Mouse (Mus musculus) granulocyte monocyte progenitor cell, adult 5-6 weeks (primary cell): ENCODE measurements around the gene Mettl7b. TPM values are rescaled to one million over a fixed set of nuclear protein-coding genes. Genes with fewer than 3 reads are reported as not detected.

ENCODE experiments used
- ATAC-seq: replicated peaks from 2 replicates; pipeline ENCODE4 v1.8.0; 2016; ENCODE audit warnings: mild to moderate bottlenecking, moderate TSS enrichment, inconsistent platforms; ENCODE audit not compliant: poor library complexity, severe bottlenecking
- total RNA-seq, 2 experiments: library from RNA; stranded (forward) in 1 of 2; stranded (reverse) in 1 of 2; fragments of 200-712, 200-1000 nt in 1 of 2; fragments of >200 nt in 1 of 2; fragmentation: Nextera tagmentation in 1 of 2; gene quantifications; 2 replicates each; pipeline ENCODE4 v1.2.3; 2014 to 2017

Mettl7b gene
- total RNA-seq, 2 experiments from 2014 or later, result not detected

DNA sequence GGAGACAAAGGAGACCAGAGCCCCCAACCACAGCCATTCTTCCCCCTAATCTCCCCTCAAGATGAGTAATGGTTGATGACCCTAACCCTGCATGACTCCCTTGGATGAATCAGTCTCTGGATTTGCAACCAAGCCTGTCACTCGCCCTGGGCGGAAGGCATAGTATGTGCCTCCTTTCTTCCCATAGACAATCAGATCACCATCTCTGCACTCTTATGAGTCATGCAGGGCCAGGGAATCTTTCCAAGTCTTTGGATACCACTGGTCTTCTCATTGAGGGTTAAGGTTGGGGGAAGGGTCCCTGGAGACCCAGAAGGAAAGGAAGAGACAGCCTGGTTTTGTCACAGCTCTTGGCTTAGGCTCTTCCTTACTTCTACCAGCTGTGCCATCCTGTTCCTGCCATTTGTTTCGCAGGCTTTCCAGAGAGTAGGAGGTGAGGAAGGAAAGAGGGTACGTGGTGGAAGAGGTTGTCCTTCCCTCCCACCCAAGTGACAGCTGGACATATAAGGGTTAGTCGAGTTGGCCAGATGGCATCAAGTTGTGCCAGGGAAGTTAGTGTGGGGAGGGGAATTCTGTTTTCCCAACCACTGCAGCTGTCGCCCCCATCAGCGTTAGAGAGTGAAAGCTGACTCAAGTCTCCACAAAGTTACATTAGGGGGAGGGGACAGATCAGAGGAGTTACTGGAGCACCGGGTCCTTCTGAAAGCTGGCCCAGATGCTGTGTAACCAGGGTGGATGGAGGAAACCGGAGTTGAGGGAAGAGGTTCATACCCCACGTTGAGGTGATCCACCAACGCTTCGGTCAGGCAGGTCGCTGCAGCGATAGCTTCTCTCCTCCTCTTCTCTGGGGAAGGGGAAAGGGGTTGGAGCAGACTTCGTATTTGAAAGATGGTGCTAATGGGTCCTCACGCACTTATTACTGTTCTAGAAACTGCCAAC lies 38.6 kb downstream of the Mettl7b start:
- no peak for ATAC-seq

DNA sequence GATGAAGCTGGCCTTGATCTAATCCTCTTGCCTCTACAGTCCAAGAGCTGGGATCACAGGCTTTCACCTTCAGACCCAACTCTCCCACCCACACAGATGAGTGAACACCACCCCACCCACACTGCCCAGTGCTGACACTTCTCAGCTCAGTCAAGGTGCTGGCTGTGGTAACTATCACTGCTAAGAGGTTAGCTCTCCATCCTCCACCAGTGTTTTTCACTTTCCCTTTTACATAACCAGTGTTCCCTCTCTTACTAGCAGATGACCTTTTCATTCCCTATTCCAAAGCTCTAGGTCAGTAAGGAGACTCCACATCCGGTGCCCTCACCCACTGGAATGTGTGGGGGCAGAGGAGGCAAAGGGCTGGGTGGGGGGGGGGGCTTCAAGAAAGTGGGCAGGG lies 39.5 kb downstream of the Mettl7b start:
- ATAC-seq, result no peak

DNA sequence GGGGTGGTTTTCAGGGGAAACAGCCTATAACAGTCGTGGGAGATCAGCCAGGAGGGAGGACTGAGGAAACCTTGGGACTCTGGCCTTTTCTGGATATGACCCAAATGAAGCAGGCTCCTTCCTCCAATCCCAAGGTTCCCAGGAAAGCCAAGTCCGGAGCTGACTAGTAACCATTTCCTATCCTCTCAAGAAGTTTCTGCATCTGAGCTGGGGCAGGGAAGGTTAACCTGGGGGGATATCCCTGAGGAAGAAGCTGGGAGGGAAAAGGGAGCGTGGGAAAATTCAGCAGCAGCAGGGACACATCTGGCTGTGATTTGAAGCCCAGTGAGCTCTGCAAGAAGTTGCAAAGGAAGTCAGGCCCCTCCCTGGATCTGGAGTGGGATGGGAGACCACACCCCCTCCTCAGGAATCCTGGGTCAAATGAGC lies 40.0 kb downstream of the Mettl7b start:
- ATAC-seq, result no peak

DNA sequence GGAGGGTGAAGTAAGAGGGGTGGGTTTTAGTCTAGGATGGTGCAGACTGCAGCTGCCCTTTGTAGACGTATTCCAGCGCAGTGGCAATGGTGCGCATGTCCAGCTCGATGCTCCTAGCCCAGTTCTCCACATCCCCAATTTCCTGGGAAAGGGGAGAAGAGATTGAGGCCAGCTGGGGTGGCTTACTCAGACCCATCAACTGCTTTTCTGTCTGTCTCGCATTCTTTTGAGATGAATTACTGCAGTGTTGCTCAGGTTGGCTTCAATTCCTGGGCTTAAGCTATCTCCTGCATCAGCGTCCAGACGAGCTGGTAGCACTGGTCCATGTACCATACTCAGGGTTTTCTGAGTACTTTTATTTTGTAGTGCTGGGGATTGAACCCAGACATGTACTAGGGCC lies 40.8 kb downstream of the Mettl7b start:
- no peak for ATAC-seq

DNA sequence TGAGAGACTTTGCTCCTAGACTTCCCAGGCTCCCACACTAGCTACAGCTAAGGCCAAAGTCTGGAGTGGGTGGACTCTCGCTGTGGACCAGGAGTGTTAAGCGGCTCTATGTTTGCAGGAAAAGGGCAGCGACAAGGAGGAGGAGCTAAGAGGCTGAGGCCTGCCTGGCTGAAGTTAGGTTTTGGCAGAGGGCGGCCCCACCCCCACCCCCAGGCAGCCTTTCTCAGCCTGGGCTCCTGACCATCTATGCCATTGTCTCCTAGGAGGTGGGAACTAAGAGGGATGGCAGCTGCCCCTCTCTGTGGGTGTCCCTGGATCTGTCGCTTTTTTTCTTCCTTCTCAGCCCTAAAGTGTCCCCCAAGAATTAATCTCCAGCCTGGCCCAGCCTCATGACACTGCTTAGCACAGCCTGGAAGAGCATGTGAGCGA lies 41.6 kb downstream of the Mettl7b start:
- ATAC-seq, result no peak

DNA sequence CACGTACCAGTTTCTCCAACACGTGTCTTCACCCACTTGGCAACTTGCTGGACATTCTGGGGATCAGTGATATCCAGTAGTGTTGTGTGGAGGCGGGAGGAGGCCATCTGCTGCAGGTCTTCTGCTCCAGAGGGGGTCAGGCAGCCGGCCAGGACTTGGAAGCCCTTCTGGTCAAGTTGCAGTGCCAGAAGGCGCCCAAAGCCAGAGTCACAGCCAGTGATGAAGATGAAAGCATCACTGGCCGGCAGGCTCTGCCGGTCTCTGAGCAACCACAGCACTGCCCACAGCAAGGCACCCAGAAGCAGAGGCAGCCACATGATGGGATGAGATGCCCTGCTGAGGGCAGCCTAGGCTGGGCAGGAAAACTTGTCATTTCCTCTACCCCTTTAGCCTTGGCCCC lies 42.5 kb downstream of the Mettl7b start:
- ATAC-seq, result no peak

- no peak for ATAC-seq
Observed at GRCm38 (mm10) chr10:128917400-128917799, 43.4 kb downstream of the Mettl7b start.

DNA sequence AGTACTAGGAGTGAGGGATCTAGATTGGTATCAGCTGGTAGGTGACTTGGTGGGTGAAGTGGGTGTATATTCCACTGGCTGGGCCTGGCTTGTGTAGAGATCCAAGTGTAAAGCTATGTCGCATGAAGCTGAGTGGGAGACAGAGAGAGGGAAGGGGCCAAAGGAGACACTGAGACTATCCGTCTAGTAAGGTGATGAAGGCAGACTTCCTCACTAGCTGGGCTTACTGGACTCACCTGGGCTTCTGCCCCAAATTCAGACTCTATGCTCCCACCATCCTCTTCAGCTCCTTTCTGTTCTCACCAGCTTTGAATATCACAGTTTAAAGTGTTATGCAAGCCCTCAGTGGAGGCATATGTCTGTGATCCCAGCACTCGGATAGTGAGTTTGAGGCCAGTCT lies 44.1 kb downstream of the Mettl7b start:
- no peak for ATAC-seq

- no peak for ATAC-seq
Observed at GRCm38 (mm10) chr10:128915550-128915949, 45.2 kb downstream of the Mettl7b start.

GRCm38 (mm10) chr10:128913696-128914095 lies 47.1 kb downstream of the Mettl7b start:
- ATAC-seq, result no peak

- peak; percentile 58 for ATAC-seq
Observed at GRCm38 (mm10) chr10:128913219-128913618, 47.6 kb downstream of the Mettl7b start.

GRCm38 (mm10) chr10:128912791-128913190 lies 48.0 kb downstream of the Mettl7b start:
- ATAC-seq, result no peak

DNA sequence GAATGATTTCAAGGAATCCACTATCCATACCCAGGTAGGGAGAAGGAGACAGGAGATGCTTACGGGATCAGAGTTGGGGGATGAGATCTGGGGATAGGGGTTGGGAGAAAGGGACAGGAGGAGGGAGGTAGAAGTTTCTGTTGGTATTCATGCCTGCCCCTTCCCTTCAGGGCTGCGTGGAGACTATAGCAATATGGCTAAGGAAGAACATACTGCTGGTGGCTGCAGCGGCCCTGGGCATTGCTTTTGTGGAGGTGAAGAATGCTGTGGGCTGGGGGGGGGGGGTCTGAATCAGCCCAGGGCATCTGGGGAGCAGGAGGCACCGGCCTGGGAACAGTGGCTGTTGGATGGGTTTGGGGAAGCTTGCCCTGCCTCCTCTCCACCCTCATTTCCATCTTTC lies 48.5 kb downstream of the Mettl7b start:
- ATAC-seq, result no peak

DNA sequence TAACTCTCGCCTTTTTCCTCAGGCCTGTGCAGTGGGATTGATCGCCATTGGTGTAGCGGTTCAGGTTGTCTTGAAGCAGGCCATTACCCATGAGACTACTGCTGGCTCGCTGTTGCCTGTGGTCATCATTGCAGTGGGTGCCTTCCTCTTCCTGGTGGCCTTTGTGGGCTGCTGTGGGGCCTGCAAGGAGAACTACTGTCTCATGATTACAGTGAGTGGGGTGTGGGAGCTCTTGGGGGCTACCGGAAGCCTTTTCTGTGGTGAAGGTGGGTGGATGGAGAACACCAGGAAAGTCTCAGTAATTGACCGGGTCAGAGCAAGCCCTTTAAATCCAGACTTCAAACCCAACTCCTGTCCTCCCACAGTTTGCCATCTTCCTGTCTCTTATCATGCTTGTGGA lies 49.4 kb downstream of the Mettl7b start:
- peak; percentile 50 for ATAC-seq

GRCm38 (mm10) chr10:128910066-128910841 lies 50.5 kb downstream of the Mettl7b start:
- peak; percentile 28 for ATAC-seq

DNA sequence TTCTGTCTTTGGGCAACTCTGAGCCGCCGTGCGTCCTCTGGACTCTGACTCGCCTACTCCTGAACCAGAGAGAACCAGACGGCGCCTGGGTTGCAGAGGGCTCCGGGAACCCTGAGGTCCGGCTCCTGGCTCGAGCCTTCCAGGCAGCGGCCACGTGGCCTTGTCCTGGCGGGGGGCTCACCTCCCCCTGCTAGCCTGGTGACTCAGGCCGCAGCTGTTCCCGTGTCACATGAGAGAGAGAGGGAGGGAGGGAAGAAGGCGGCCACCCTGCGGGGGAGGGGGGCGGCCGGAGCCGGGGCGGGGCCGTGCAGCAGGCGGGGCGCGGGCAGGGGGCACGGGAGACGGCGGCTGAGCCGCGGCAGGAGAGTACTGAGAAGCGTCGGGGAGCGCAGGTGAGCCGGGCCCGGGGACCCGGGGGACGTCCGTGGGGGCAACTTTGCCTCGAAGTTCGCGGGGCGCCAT lies 51.2 kb downstream of the Mettl7b start:
- peak; percentile 69 for ATAC-seq

GRCm38 (mm10) chr10:128908778-128909448 lies 51.9 kb downstream of the Mettl7b start:
- no peak for ATAC-seq
